Mouse (Mus musculus): ENCODE results near the gene Zfhx3. TPM values are rescaled to one million over a fixed set of nuclear protein-coding genes. Genes with fewer than 3 reads are reported as not detected.
A peak's percentile ranks its signal among the peaks of the same experiment; 100 is the strongest.

Gene Zfhx3
- polyA plus RNA-seq, 1 experiment from 2014 or later = 15.0 TPM

- Histone ChIP-seq H3K4me2 (no peak overlapping the region), H3K27me3 (no peaks in the 10 kb centered on the region), H3K4me1 (peaks cover 37% of the 10 kb centered on the region), H3K9ac (no peak overlapping the region), H3K4me3 (no peak overlapping the region), H3K9me3 (no peaks in the 10 kb centered on the region), H3K27ac (no peak overlapping the region), H3K36me3 (no peaks in the 10 kb centered on the region)
- WGBS = 81% methylated on average over 11 of the region's 11 CpGs
- no peak for ATAC-seq (ENCODE audit: borderline replicate concordance, extremely low read depth, low FRiP score, low TSS enrichment)
These were observed 649.7 kb downstream of the Zfhx3 start for GRCm38 (mm10) chr8:108592028-108592724.

- Histone ChIP-seq H3K4me1 (peaks cover 37% of the 10 kb centered on the region), H3K4me2 (no peak overlapping the region), H3K27ac (peak overlapping the region; percentile 86), H3K36me3 (no peaks in the 10 kb centered on the region), H3K27me3 (no peaks in the 10 kb centered on the region), H3K9ac (no peak overlapping the region), H3K4me3 (no peak overlapping the region), H3K9me3 (no peaks in the 10 kb centered on the region)
- 64% methylated on average over 13 of the region's 13 CpGs for whole genome bisulfite sequencing
- no peak for ATAC-seq (ENCODE audit: borderline replicate concordance, extremely low read depth, low FRiP score, low TSS enrichment)
These were observed 650.6 kb downstream of the Zfhx3 start for GRCm38 (mm10) chr8:108592990-108593589.

DNA sequence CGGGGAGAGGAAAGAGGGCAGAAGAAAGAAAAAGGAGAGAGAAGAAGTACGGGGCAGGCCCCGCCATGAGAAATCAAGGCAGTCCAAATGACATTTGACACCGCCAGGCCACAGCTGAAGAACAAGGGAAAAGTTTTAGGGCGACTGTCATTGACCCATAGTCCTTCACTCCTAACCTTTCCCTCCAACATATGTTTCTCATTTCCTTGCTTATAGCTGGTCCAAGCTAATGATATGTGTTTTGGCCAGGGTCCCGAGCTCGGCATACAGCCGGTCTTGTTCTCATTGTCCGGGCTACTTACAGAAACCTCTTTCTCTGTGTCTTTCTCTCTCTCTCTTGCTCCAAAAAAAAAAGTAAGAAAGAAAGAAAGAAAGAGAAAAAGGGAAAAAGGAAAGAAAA is 651.4 kb downstream of the Zfhx3 start:
- peak; percentile 81 for ATAC-seq (ENCODE audit: borderline replicate concordance, extremely low read depth, low FRiP score, low TSS enrichment)
- WGBS = 31% methylated on average over 9 of the region's 9 CpGs

GRCm38 (mm10) chr8:108594361-108595060 is 652.1 kb downstream of the Zfhx3 start:
- H3K27ac ChIP-seq = peak overlapping the region; percentile 86
- H3K4me1 ChIP-seq = peaks cover 47% of the 10 kb centered on the region
- no peak overlapping the region for H3K9ac ChIP-seq
- H3K27me3 ChIP-seq = no peaks in the 10 kb centered on the region
- peak overlapping the region; percentile 2; the same call in 1 of the 2 replicates for H3K4me2 ChIP-seq
- H3K36me3 ChIP-seq = no peaks in the 10 kb centered on the region
- no peak overlapping the region for H3K4me3 ChIP-seq
- ATAC-seq (ENCODE audit: borderline replicate concordance, extremely low read depth, low FRiP score, low TSS enrichment) = peak; percentile 3; the same call in 1 of the 2 replicates
- WGBS = 42% methylated on average over 9 of the region's 9 CpGs
- no peaks in the 10 kb centered on the region for H3K9me3 ChIP-seq

More for the DNA sequence above, 651.4 kb downstream of the Zfhx3 start:
- H3K36me3 ChIP-seq = no peaks in the 10 kb centered on the region
- H3K27me3 ChIP-seq = no peaks in the 10 kb centered on the region
- no peak overlapping the region for H3K4me3 ChIP-seq
- peaks cover 40% of the 10 kb centered on the region for H3K4me1 ChIP-seq
- H3K9me3 ChIP-seq = no peaks in the 10 kb centered on the region
- H3K4me2 ChIP-seq = peak overlapping the region; percentile 2; the same call in 1 of the 2 replicates
- H3K27ac ChIP-seq = peak overlapping the region; percentile 86
- H3K9ac ChIP-seq = no peak overlapping the region

DNA sequence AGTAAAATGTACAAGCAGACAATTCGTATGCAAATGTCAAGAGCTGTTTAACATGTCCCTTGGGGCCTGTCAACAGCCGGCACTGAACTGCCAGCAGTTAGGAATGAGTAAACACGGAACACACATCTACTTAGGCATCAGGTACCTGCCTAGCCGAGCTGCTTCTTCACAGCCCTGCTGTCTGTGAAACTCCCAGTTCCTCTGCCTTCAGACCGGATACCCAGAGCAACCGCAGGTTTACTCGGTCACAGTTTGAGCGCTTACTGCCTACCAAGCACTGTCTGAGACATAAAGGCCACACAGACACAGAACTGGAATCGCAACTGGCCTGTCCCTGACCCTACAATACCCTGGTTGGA is 652.6 kb downstream of the Zfhx3 start:
- 51% methylated on average over 9 of the region's 9 CpGs for WGBS
- no peak overlapping the region for H3K4me3 ChIP-seq
- H3K27ac ChIP-seq = peak overlapping the region; percentile 86

GRCm38 (mm10) chr8:108595721-108596495 is 653.5 kb downstream of the Zfhx3 start:
- no peaks in the 10 kb centered on the region for H3K27me3 ChIP-seq
- no peak overlapping the region for H3K4me3 ChIP-seq
- 0 out of 2 replicates have a peak overlapping the region, but pooled peaks have one; percentile 4 for H3K4me2 ChIP-seq
- peaks cover 50% of the 10 kb centered on the region for H3K4me1 ChIP-seq
- peak; percentile 44; the same call in 1 of the 2 replicates for ATAC-seq (ENCODE audit: borderline replicate concordance, extremely low read depth, low FRiP score, low TSS enrichment)
- 45% methylated on average over 19 of the region's 19 CpGs for WGBS
- H3K9me3 ChIP-seq = no peaks in the 10 kb centered on the region
- no peak overlapping the region for H3K9ac ChIP-seq
- peak overlapping the region; percentile 86 for H3K27ac ChIP-seq
- H3K36me3 ChIP-seq = no peaks in the 10 kb centered on the region

More for the DNA sequence above, 652.6 kb downstream of the Zfhx3 start:
- Histone ChIP-seq H3K9me3 (no peaks in the 10 kb centered on the region), H3K9ac (no peak overlapping the region), H3K4me1 (peaks cover 50% of the 10 kb centered on the region), H3K27me3 (no peaks in the 10 kb centered on the region), H3K4me2 (no peak overlapping the region), H3K36me3 (no peaks in the 10 kb centered on the region)
- no peak for ATAC-seq (ENCODE audit: borderline replicate concordance, extremely low read depth, low FRiP score, low TSS enrichment)

GRCm38 (mm10) chr8:108599003-108599402 is 656.6 kb downstream of the Zfhx3 start:
- Histone ChIP-seq H3K9me3 (no peaks in the 10 kb centered on the region), H3K4me2 (no peak overlapping the region), H3K36me3 (no peaks in the 10 kb centered on the region), H3K9ac (no peak overlapping the region), H3K4me3 (no peak overlapping the region), H3K27me3 (no peaks in the 10 kb centered on the region), H3K4me1 (peaks cover 42% of the 10 kb centered on the region), H3K27ac (no peak overlapping the region)
- WGBS = 45% methylated on average over 8 of the region's 8 CpGs
- ATAC-seq (ENCODE audit: borderline replicate concordance, extremely low read depth, low FRiP score, low TSS enrichment) = no peak

DNA sequence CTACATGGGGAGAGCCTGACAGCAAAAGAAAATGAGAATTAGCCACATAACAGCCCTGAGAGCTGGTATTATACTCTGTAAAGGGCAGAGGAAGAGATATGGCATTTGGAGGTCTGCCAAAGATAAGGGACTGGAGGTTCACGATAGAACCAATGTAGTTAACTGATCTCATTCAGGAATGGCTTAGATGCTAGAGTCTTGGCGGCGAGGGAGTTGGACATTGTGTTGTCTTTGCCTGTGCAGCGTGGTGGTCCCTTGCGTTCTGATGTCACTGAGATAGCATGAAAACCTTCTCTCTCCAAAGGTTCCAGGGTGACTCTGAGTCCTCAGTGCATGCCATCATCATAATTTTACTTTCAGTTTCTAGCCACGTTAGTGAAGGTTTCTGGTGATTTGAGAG is 657.1 kb downstream of the Zfhx3 start:
- Histone ChIP-seq H3K27me3 (no peaks in the 10 kb centered on the region), H3K36me3 (no peaks in the 10 kb centered on the region), H3K9me3 (no peaks in the 10 kb centered on the region), H3K9ac (no peak overlapping the region), H3K4me1 (peaks cover 37% of the 10 kb centered on the region), H3K27ac (no peak overlapping the region), H3K4me3 (no peak overlapping the region), H3K4me2 (no peak overlapping the region)
- ATAC-seq (ENCODE audit: borderline replicate concordance, extremely low read depth, low FRiP score, low TSS enrichment) = no peak
- 61% methylated on average over 6 of the region's 6 CpGs for WGBS

DNA sequence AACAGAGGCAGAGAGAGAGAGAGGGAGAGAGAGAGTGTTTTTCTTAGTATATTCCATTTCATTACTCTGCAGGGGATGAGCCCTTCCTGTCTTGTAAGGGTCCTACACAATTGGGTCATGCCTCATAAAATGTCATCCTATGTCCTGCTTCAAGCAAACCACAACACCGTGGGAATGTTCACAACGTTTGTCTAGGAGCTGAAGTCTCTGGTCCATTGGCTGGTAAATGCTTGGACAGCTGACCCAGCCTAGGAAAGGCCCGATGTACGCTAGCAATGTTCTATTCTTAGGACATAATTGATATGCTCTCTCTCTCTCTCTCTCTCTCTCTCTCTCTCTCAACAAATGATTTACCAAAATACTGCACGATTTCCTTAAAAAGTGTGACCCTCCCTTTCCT is 666.2 kb downstream of the Zfhx3 start:
- H3K27me3 ChIP-seq = no peaks in the 10 kb centered on the region
- H3K4me3 ChIP-seq = no peak overlapping the region
- no peaks in the 10 kb centered on the region for H3K36me3 ChIP-seq
- no peak overlapping the region for H3K4me2 ChIP-seq
- no peak overlapping the region for H3K9ac ChIP-seq
- peaks cover 13% of the 10 kb centered on the region; the same call in 1 of the 2 replicates for H3K4me1 ChIP-seq
- 41% methylated on average over 5 of the region's 5 CpGs for WGBS
- ATAC-seq (ENCODE audit: borderline replicate concordance, extremely low read depth, low FRiP score, low TSS enrichment) = no peak
- no peaks in the 10 kb centered on the region for H3K9me3 ChIP-seq
- H3K27ac ChIP-seq = no peak overlapping the region

DNA sequence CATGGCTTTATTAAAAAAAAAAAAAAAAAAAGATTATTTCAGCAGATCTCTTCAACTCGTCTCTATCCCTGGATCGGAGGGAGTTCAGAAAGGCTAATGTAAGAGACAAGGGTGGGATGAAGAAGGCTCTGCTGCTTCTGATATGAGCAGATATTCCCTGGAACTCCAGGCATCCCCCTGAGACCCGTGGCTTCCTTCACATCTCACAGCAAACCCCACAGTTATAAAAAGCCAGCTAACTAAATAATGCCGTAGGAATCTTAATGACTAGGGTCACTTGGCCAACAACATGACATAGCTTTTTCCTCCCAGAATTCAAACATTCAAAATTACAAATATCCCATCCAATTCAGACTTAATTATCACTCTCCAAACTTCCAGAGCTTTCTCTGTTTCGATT is 666.7 kb downstream of the Zfhx3 start:
- Histone ChIP-seq H3K9ac (no peak overlapping the region), H3K36me3 (no peaks in the 10 kb centered on the region), H3K27me3 (no peaks in the 10 kb centered on the region), H3K4me2 (no peak overlapping the region), H3K4me3 (no peak overlapping the region), H3K27ac (no peak overlapping the region), H3K9me3 (no peaks in the 10 kb centered on the region), H3K4me1 (peaks cover 16% of the 10 kb centered on the region; the same call in 1 of the 2 replicates)
- WGBS = 53% methylated on average over 5 of the region's 5 CpGs
- no peak for ATAC-seq (ENCODE audit: borderline replicate concordance, extremely low read depth, low FRiP score, low TSS enrichment)

DNA sequence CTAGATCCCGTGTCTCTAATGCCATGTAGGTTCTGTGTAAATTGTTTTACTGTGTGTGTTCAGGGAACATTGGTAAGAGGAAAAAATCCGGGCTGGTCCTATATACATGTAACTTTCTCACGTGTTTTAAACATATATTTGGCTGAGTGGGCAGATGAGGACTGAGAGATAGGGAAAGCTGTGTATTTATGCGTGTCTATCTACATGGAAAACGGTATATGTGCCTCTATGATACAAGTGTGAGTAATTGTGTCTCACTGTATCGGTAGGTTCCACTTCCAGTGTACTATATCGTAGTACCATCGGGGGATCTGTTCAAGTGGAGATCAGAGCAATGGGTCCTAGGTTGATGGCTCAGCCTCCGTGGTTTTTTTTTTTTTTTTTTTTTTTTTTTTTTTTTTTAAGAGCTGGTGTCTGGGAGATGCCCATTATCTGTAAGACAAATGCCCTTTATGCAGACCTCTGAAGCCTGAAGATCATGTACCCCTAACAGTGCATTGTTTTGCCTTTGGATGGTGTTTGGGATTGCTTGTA is 668.8 kb downstream of the Zfhx3 start:
- 84% methylated on average over 9 of the region's 9 CpGs for WGBS
- Histone ChIP-seq H3K9ac (no peak overlapping the region), H3K4me2 (no peak overlapping the region), H3K27me3 (no peaks in the 10 kb centered on the region), H3K27ac (no peak overlapping the region), H3K9me3 (no peaks in the 10 kb centered on the region), H3K36me3 (no peaks in the 10 kb centered on the region), H3K4me1 (peaks cover 18% of the 10 kb centered on the region; the same call in 1 of the 2 replicates), H3K4me3 (no peak overlapping the region)
- no peak for ATAC-seq (ENCODE audit: borderline replicate concordance, extremely low read depth, low FRiP score, low TSS enrichment)

All from lung, embryonic 15.5 days (tissue).